Mouse (Mus musculus): ENCODE measurements around the gene Wdr25.

- TF ChIP-seq SIN3A (IDR thresholded peaks at IDR 0.05; ENCODE audit: low read length), result no peak
- no peak for TF ChIP-seq E2F4 (IDR thresholded peaks at IDR 0.05; ENCODE audit: insufficient replicate concordance, low read depth, low read length)
- TF ChIP-seq USF2 (conservative IDR thresholded peaks at IDR 0.05; ENCODE audit: low read depth, low read length), result no peak
- TF ChIP-seq CTCF (conservative IDR thresholded peaks at IDR 0.05 in 1 of 2, IDR thresholded peaks at IDR 0.05 in 1 of 2; ENCODE audit: low read depth in 2 of 2, low read length in 2 of 2), result no peak
- TF ChIP-seq POLR2A (IDR thresholded peaks at IDR 0.05; ENCODE audit: low read depth, low read length), result no peak
- TF ChIP-seq ZC3H11A (IDR thresholded peaks at IDR 0.05; ENCODE audit: low read depth, low read length), result no peak
- no peak for TF ChIP-seq NRF1 (IDR thresholded peaks at IDR 0.05; ENCODE audit: low read depth, low read length)
- TF ChIP-seq SMC3 (IDR thresholded peaks at IDR 0.05; ENCODE audit: low read depth, low read length), result no peak
- no peak for TF ChIP-seq GABPA (IDR thresholded peaks at IDR 0.05; ENCODE audit: insufficient replicate concordance, low read depth, low read length)
- TF ChIP-seq ZNF384 (IDR thresholded peaks at IDR 0.05; ENCODE audit: low read depth, low read length), result no peak
- TF ChIP-seq UBTF (IDR thresholded peaks at IDR 0.05; ENCODE audit: low read depth, low read length), result no peak
- TF ChIP-seq MAX (IDR thresholded peaks at IDR 0.05; ENCODE audit: low read length), result no peak
- no peak for TF ChIP-seq TCF12 (IDR thresholded peaks at IDR 0.05; ENCODE audit: low read depth, low read length)
These were observed 45.4 kb downstream of the Wdr25 start for GRCm38 (mm10) chr12:108938844-108939243.
